27 mouse cellular contexts compared by ENCODE assay signal in genomic region chr10:110175874-110176273, GRCm38 (mm10).
A peak's percentile ranks its signal among the peaks of the same experiment; 100 is the strongest.
DNase-seq lines count a peak whose midpoint lies in the region; ATAC-seq lines count a peak whose summit lies in the region.
"Had no signal": no experiment of that assay in that cellular context is flagged by ENCODE, and none has a peak within 500 bp of the region (broad histone marks: within the 10 kb centered on the region; RNA-seq: fewer than 3 reads in every experiment).

No protein-coding gene starts in this region.

- no peak overlapping the region for H3K4me3 ChIP-seq in forebrain, embryonic 13.5 days
- H3K4me3 ChIP-seq in forebrain, embryonic 12.5 days (replicated peaks), result no peak overlapping the region
- no peak overlapping the region for H3K4me3 ChIP-seq in hindbrain, embryonic 14.5 days (replicated peaks; ENCODE audit: low read length)
- no peak overlapping the region for H3K4me3 ChIP-seq in hindbrain, embryonic 12.5 days
- H3K4me3 ChIP-seq in midbrain, embryonic 11.5 days (ENCODE audit: low read depth, low read length), result no peak overlapping the region
- H3K4me3 ChIP-seq in midbrain, embryonic 14.5 days (replicated peaks; ENCODE audit: low read depth, low read length), result no peak overlapping the region
- H3K4me3 ChIP-seq: embryonic facial prominence, embryonic 13.5 days; heart, embryonic 10.5 days; heart, embryonic 15.5 days; intestine, embryonic 15.5 days; limb, embryonic 12.5 days; liver, embryonic 15.5 days; lung, embryonic 15.5 days; midbrain, embryonic 12.5 days had no signal

- no peak overlapping the region for H3K4me2 ChIP-seq in forebrain, embryonic 13.5 days
- H3K4me2 ChIP-seq in forebrain, embryonic 12.5 days, result no peak overlapping the region
- no peak overlapping the region for H3K4me2 ChIP-seq in hindbrain, embryonic 14.5 days (replicated peaks)
- no peak overlapping the region for H3K4me2 ChIP-seq in hindbrain, embryonic 12.5 days (replicated peaks)
- H3K4me2 ChIP-seq in midbrain, embryonic 11.5 days, result no peak overlapping the region
- no peak overlapping the region for H3K4me2 ChIP-seq in midbrain, embryonic 14.5 days (ENCODE audit: low read length)
- H3K4me2 ChIP-seq: embryonic facial prominence, embryonic 13.5 days; heart, embryonic 15.5 days; intestine, embryonic 15.5 days; limb, embryonic 12.5 days; liver, embryonic 15.5 days; lung, embryonic 15.5 days; midbrain, embryonic 12.5 days had no signal

- 70% methylated on average over 5 of the region's 5 CpGs for WGBS in forebrain, embryonic 13.5 days
- 77% methylated on average over 5 of the region's 5 CpGs for WGBS in forebrain, embryonic 12.5 days
- WGBS in hindbrain, embryonic 14.5 days, result 53% methylated on average over 5 of the region's 5 CpGs
- 62% methylated on average over 5 of the region's 5 CpGs for WGBS in hindbrain, embryonic 12.5 days
- WGBS in midbrain, embryonic 11.5 days, result 89% methylated on average over 5 of the region's 5 CpGs
- WGBS in midbrain, embryonic 14.5 days, result 60% methylated on average over 5 of the region's 5 CpGs

- no peaks in the 10 kb centered on the region for H3K9me3 ChIP-seq in forebrain, embryonic 13.5 days (replicated peaks)
- no peaks in the 10 kb centered on the region for H3K9me3 ChIP-seq in forebrain, embryonic 12.5 days
- H3K9me3 ChIP-seq in hindbrain, embryonic 14.5 days (ENCODE audit: control insufficient read depth, low read length), result no peaks in the 10 kb centered on the region
- H3K9me3 ChIP-seq in hindbrain, embryonic 12.5 days (replicated peaks), result no peaks in the 10 kb centered on the region
- H3K9me3 ChIP-seq in midbrain, embryonic 11.5 days (ENCODE audit: control insufficient read depth, low read length), result no peaks in the 10 kb centered on the region
- H3K9me3 ChIP-seq in midbrain, embryonic 14.5 days (ENCODE audit: control insufficient read depth, low read length), result no peaks in the 10 kb centered on the region
- H3K9me3 ChIP-seq: embryonic facial prominence, embryonic 13.5 days; heart, embryonic 10.5 days; heart, embryonic 15.5 days; intestine, embryonic 15.5 days; limb, embryonic 12.5 days; liver, embryonic 15.5 days; lung, embryonic 15.5 days; midbrain, embryonic 12.5 days had no signal

- H3K27ac ChIP-seq in forebrain, embryonic 13.5 days, result no peak overlapping the region
- no peak overlapping the region for H3K27ac ChIP-seq in forebrain, embryonic 12.5 days
- peak overlapping the region; percentile 9; the same call in 1 of the 2 replicates for H3K27ac ChIP-seq in hindbrain, embryonic 14.5 days
- no peak overlapping the region for H3K27ac ChIP-seq in hindbrain, embryonic 12.5 days
- no peak overlapping the region for H3K27ac ChIP-seq in midbrain, embryonic 11.5 days (ENCODE audit: low read depth, low read length)
- H3K27ac ChIP-seq in midbrain, embryonic 14.5 days (replicated peaks; ENCODE audit: low read depth, low read length), result no peak overlapping the region
- H3K27ac ChIP-seq: embryonic facial prominence, embryonic 13.5 days; heart, embryonic 10.5 days; heart, embryonic 15.5 days; hindbrain, postnatal 0 days; intestine, embryonic 15.5 days; limb, embryonic 12.5 days; liver, embryonic 15.5 days; lung, embryonic 15.5 days; midbrain, embryonic 12.5 days had no signal

- ATAC-seq in forebrain, embryonic 13.5 days, result 0 out of 2 replicates have a peak, but pooled peaks have one; percentile 33
- ATAC-seq in forebrain, embryonic 12.5 days (ENCODE audit: low FRiP score), result no peak
- ATAC-seq in hindbrain, embryonic 14.5 days (ENCODE audit: low FRiP score), result no peak
- ATAC-seq in hindbrain, embryonic 12.5 days (ENCODE audit: low FRiP score), result no peak
- no peak for ATAC-seq in midbrain, embryonic 11.5 days (ENCODE audit: low FRiP score)
- ATAC-seq in midbrain, embryonic 14.5 days (ENCODE audit: low FRiP score, low TSS enrichment), result no peak
- ATAC-seq: hindbrain, postnatal 0 days; intestine, embryonic 15.5 days; Patski had no signal

- H3K27me3 ChIP-seq in forebrain, embryonic 13.5 days, result no peaks in the 10 kb centered on the region
- H3K27me3 ChIP-seq in forebrain, embryonic 12.5 days, result no peaks in the 10 kb centered on the region
- no peaks in the 10 kb centered on the region for H3K27me3 ChIP-seq in hindbrain, embryonic 14.5 days (ENCODE audit: control insufficient read depth, insufficient read depth, low read length)
- H3K27me3 ChIP-seq in hindbrain, embryonic 12.5 days, result no peaks in the 10 kb centered on the region
- H3K27me3 ChIP-seq in midbrain, embryonic 11.5 days (ENCODE audit: control insufficient read depth, insufficient read depth, low read length), result no peaks in the 10 kb centered on the region
- H3K27me3 ChIP-seq in midbrain, embryonic 14.5 days (ENCODE audit: control insufficient read depth, insufficient read depth, low read length), result no peaks in the 10 kb centered on the region
- H3K27me3 ChIP-seq: embryonic facial prominence, embryonic 13.5 days; heart, embryonic 15.5 days; intestine, embryonic 15.5 days; limb, embryonic 12.5 days; liver, embryonic 15.5 days; lung, embryonic 15.5 days; midbrain, embryonic 12.5 days; Patski had no signal

- H3K9ac ChIP-seq in forebrain, embryonic 13.5 days, result no peak overlapping the region
- no peak overlapping the region for H3K9ac ChIP-seq in forebrain, embryonic 12.5 days
- H3K9ac ChIP-seq in hindbrain, embryonic 14.5 days, result no peak overlapping the region
- no peak overlapping the region for H3K9ac ChIP-seq in hindbrain, embryonic 12.5 days
- H3K9ac ChIP-seq in midbrain, embryonic 11.5 days (ENCODE audit: low read length), result no peak overlapping the region
- no peak overlapping the region for H3K9ac ChIP-seq in midbrain, embryonic 14.5 days (replicated peaks; ENCODE audit: low read length)
- H3K9ac ChIP-seq: embryonic facial prominence, embryonic 13.5 days; heart, embryonic 15.5 days; intestine, embryonic 15.5 days; limb, embryonic 12.5 days; liver, embryonic 15.5 days; lung, embryonic 15.5 days; midbrain, embryonic 12.5 days had no signal

- H3K4me1 ChIP-seq in forebrain, embryonic 13.5 days, result no peaks in the 10 kb centered on the region
- no peaks in the 10 kb centered on the region for H3K4me1 ChIP-seq in forebrain, embryonic 12.5 days
- H3K4me1 ChIP-seq in hindbrain, embryonic 14.5 days (replicated peaks; ENCODE audit: control insufficient read depth, insufficient read depth, low read length), result no peaks in the 10 kb centered on the region; the same call in 1 of the 2 replicates
- no peaks in the 10 kb centered on the region for H3K4me1 ChIP-seq in hindbrain, embryonic 12.5 days
- no peaks in the 10 kb centered on the region for H3K4me1 ChIP-seq in midbrain, embryonic 11.5 days (ENCODE audit: control insufficient read depth, insufficient read depth, low read length)
- H3K4me1 ChIP-seq in midbrain, embryonic 14.5 days (ENCODE audit: control insufficient read depth, insufficient read depth, low read length), result no peaks in the 10 kb centered on the region
- H3K4me1 ChIP-seq: embryonic facial prominence, embryonic 13.5 days; heart, embryonic 10.5 days; heart, embryonic 15.5 days; intestine, embryonic 15.5 days; limb, embryonic 12.5 days; liver, embryonic 15.5 days; lung, embryonic 15.5 days; midbrain, embryonic 12.5 days had no signal

- no peak for DNase-seq in hindbrain, embryonic 14.5 days (ENCODE audit: low spot score)
- peak; percentile 45 for DNase-seq in midbrain, embryonic 11.5 days (ENCODE audit: low spot score, missing footprints)
- no peak for DNase-seq in midbrain, embryonic 14.5 days
- DNase-seq in brain, adult 2 months (ENCODE audit: low read depth, low spot score), result peak; percentile 75
- DNase-seq: adrenal gland, postnatal 10 days; cerebellum, adult 11-12 months; cerebellum, adult 9-11 months; embryo, embryonic 11 days; gastrocnemius, postnatal 25 days; heart, adult 11 months; kidney, adult 2 months; lung, postnatal 36 days; thymus, postnatal 4 days had no signal

- no peaks in the 10 kb centered on the region for H3K36me3 ChIP-seq in forebrain, embryonic 13.5 days (ENCODE audit: poor library complexity, severe bottlenecking)
- H3K36me3 ChIP-seq in forebrain, embryonic 12.5 days (replicated peaks), result no peaks in the 10 kb centered on the region
- no peaks in the 10 kb centered on the region for H3K36me3 ChIP-seq in hindbrain, embryonic 14.5 days (replicated peaks; ENCODE audit: control insufficient read depth, insufficient read depth)
- H3K36me3 ChIP-seq in hindbrain, embryonic 12.5 days, result no peaks in the 10 kb centered on the region
- H3K36me3 ChIP-seq in midbrain, embryonic 11.5 days (ENCODE audit: control insufficient read depth, insufficient read depth, low read length), result no peaks in the 10 kb centered on the region
- no peaks in the 10 kb centered on the region for H3K36me3 ChIP-seq in midbrain, embryonic 14.5 days (ENCODE audit: control insufficient read depth, insufficient read depth, low read length)
- H3K36me3 ChIP-seq: embryonic facial prominence, embryonic 13.5 days; G1E; heart, embryonic 10.5 days; heart, embryonic 15.5 days; intestine, embryonic 15.5 days; limb, embryonic 12.5 days; liver, embryonic 15.5 days; lung, embryonic 15.5 days; midbrain, embryonic 12.5 days had no signal

Comparison
In these comparisons a context has a peak if more than half of its experiments do, and no peak if none do; other contexts are left out.
1. DNase-seq: peak in midbrain, embryonic 11.5 days (single experiment) and brain, adult 2 months (single experiment); none in hindbrain, embryonic 14.5 days (single experiment) and midbrain, embryonic 14.5 days (single experiment).